Mouse (Mus musculus) heart, postnatal 0 days (tissue): ENCODE measurements at regions not wholly inside any gene's neighbourhood (a gene's known extent, or its start where the extent isn't known, plus 50 kb on each side); places are given as distances from the start of the nearest gene placed in this dataset.

Source experiments
- CTCF ChIP-seq: IDR thresholded peaks from 2 replicates; pipeline ENCODE4 v1.5.1; 2016; ENCODE audit warnings: antibody characterized with exemption, control low read depth, low read depth
- EP300 ChIP-seq: IDR thresholded peaks from 2 replicates; pipeline ENCODE4 v1.6.1; 2016; ENCODE audit warnings: antibody characterized with exemption, low read depth

- TF ChIP-seq CTCF (no peak), EP300 (no peak)
These were observed 137.0 kb upstream of the Igsf21 start for GRCm38 (mm10) chr4:140383596-140383995.
